Mouse (Mus musculus): ENCODE results near the gene Sdc3. TPM values are rescaled to one million over a fixed set of nuclear protein-coding genes. Genes with fewer than 3 reads are reported as not detected.

Gene Sdc3
- 100 to 1,000 TPM; 205 to 421 TPM for total RNA-seq (2021)
- long read RNA-seq, experiment 1, full-length matches to known transcripts, result 114 of 226 reads
- long read RNA-seq, experiment 1, partial matches to known transcripts, result 17 of 226 reads
- long read RNA-seq, experiment 1, other reads (novel, unspliced or antisense), result 95 of 226 reads
- long read RNA-seq, experiment 2, full-length matches to known transcripts, result 24 of 565 reads
- long read RNA-seq, experiment 2, partial matches to known transcripts, result 16 of 565 reads
- long read RNA-seq, experiment 2, other reads (novel, unspliced or antisense), result 525 of 565 reads

DNA sequence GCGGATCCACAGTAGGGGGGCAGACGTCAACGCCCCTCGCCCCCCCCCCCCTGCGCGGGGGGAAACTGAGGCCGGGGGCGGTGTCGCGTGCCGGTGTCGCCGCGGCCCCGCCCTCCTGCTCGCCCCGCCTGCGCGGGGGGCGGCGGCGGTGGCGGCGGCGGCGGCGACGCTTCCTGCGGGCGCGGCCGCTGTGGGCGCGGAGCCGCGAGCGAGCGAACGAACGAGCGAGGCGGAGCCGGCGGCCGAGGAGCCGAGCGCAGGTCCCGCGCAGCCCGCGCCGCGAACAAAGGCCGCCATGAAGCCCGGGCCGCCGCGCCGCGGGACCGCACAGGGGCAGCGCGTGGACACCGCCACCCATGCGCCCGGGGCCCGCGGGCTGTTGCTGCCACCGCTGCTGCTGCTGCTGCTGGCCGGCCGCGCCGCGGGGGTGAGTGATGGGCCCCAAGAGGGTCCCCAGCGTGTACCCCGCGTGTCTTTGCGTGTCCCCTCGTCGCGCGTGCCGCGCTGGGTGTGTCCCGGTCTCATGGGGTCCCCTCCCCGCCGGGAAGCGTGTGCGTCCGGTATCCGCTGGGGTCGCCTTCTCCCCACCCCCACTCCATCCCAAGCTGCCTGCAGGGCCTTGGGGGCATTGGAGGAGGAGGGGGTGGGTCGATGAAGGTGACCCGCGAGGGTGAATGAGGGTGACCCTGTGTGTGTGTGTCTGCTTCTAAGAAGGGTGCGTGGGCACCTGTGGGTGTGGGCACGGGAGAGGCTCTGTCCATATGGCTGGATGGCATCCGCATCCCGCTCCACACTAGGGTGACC lies at the start of gene Sdc3:
Sdc3 (plus strand) TSS at position 162 of the 804 bp plus-strand sequence.
- peak; percentile 66 to 70 for DNase-seq (ENCODE audit: low spot score in 2 of 2)

DNA sequence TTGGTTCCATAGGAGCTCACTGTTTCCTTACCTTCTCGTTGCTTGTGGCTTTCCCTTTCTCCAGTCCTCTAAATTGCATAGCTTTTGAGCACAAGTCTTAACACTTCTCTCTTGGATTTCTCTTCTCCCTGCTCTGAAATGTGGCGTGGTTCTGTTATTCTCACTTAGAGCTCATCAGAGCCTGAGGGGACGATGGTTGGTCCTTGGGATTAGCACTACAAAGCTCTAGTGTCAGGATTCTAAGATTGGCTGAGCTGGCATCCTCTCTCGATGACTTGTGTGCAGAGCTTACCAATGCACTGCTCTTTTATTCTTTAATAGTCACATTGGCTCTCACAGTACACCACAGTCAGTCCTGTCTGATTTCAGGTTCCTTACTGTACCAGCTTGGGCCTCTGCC lies 48.3 kb upstream of the Sdc3 start:
- no peak for DNase-seq (ENCODE audit: low spot score in 2 of 2)

DNA sequence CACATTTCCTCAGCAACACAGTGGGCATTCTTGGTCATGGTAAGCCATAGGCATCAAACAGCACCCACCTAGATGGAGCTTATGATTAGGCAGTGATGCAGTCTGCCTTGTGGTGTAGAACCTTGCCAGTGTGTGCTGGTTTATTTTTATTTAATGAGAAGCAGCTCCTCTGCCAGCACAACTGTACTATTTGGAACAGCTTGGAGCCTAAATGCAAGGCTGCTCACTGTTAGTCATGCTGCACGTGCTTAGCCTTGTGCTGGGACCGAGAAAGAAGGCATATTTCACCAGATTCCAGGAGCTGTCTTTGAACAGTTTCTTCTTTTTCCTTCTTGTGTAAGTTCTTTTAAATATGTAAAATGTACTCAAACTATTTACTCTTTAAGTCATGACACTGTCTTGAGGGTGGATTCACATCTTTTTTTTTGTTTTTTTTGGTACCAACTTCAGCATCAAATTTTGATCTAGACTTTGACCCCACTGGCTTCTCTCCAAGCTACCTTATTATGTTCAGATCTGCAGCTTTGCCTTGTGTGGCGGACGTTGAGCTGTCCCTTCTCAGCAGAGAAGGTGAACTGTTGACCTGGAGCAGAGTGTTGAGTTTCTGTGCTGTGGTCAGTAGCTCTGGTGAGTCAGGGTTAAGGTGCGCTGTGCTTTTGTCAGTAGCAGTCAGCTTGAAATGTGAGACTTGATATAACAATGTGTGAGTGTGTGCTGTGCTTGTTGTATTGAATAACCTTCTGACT lies 46.6 kb upstream of the Sdc3 start:
- DNase-seq (ENCODE audit: low spot score in 2 of 2), result peak; percentile 37 to 46

DNA sequence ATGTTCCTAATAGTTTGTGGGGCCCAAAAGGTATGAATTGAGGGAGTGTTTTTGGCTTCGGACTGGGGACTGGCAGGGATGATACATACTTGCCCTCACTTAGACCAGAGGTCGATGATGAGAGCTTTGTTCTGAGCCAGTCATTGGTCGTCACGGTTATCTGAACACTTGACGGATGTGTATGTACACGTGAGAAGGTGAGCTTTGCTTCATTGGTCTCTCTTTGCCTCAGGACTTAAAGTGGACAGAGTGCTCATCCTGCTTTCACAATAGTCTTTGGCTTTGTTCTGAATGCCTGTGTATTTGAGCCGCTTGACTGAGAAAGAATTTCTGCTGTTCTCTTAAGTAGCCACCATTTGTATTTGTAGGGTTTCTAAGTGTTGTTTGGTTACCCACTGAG lies 42.8 kb upstream of the Sdc3 start:
- DNase-seq (ENCODE audit: low spot score in 2 of 2), result peak in 1 of 2 experiments; percentile 2

DNA sequence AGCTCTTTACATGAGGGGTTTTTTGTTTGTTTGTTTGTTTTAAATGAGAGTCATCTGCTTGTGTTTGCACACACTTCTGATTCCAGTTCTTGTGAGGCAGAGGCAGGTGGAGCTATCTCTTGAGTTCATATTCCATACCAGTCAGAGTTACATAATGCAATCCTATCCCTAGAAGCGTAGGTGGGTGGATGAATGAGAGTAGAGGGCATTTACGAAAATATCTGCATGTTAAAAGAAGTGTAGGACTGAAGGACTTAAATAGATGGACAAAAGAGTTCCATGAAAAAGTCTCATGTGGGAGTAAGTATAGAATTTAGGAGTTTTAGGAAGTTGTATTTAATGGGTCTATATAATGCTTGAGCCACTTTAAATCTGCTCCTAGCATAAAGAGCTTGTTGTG lies 40.4 kb upstream of the Sdc3 start:
- DNase-seq (ENCODE audit: low spot score in 2 of 2), result no peak

DNA sequence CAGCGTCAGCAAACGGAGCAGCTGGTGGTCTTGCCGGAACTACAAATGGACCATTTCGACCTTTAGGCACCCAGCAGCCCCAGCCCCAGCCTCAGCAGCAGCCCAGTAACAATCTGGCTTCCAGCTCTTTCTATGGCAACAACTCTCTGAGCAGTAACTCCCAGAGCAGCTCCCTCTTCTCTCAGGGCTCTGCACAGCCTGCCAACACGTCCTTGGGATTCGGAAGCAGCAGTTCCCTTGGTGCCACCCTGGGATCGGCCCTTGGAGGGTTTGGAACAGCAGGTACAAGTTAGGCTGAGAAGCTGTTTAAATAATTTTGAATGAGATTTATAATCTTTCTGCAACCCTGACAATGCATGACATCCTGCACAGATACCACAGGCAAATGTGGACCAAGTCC lies 39.7 kb upstream of the Sdc3 start:
- DNase-seq (ENCODE audit: low spot score in 2 of 2), result no peak

DNA sequence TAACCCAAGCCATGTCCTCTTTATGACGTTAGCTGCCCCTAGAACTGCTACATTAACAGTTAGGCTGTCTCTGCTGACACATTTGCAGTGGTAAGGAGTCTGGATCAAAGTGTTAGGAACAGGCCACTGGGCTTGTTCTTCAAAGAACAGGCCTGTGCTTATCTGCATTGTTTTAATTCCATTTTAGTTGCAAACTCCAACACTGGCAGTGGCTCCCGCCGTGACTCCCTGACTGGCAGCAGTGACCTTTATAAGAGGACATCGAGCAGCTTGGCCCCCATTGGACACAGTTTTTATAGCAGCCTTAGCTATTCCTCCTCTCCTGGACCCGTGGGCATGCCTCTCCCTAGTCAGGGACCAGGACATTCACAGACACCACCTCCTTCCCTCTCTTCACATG lies 38.6 kb upstream of the Sdc3 start:
- no peak for DNase-seq (ENCODE audit: low spot score in 2 of 2)

DNA sequence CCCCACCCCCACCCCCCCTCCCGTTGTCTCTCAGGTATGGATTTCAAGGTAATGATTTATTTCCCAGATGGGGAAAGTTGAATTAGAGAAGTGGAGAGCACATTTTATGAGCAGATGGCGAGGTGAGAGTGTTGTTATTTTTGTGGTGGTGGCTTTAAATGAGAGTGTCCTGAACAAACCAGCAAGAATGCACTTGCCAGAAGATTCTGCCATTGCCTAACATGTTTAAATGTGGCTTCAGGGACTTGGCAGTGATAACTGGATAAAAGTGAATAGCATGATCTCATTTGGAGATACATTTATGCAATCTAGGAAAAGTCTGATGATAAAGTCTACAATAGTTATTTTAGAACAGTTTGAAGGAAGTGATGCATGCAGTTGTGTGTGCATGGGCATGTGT lies 37.6 kb upstream of the Sdc3 start:
- no peak for DNase-seq (ENCODE audit: low spot score in 2 of 2)

DNA sequence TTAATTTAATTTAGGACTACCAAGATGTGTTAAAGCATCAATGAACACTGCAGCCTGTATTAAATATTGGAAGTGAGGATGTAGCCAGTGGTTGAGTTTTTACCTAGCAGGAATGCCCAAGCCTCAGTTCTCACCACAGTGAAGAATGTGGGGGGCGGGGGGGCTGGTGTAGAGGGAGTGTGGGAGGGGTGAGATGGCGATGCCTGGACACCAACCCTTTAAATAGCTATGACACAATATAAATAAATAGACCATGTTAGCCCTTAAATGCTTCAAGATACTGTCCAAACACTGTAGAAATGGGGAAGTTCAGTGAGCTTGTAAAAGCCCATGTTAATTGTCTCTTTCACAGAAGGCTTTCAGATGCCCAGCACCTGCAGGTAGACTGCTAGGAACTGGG lies 32.5 kb upstream of the Sdc3 start:
- DNase-seq (ENCODE audit: low spot score in 2 of 2), result no peak

DNA sequence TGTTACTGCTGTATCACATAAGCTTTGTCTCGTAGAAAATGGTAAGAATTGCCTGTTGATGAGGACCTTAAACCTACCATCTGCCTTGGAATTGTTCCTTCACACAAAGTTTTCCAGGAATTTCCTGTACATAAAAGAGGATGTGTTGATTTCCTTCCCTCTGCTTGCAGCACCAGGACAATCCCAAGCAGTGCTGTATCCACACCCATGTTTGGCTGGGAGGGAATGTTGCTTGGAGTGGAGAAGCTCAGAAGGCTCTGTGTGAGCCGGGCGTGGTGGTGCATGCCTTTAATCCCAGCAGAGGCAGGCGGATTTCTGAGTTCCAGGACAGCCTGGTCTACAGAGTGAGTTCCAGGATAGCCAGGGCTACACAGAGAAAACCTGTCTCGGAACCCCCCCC lies 30.5 kb upstream of the Sdc3 start:
- DNase-seq (ENCODE audit: low spot score in 2 of 2), result no peak

DNA sequence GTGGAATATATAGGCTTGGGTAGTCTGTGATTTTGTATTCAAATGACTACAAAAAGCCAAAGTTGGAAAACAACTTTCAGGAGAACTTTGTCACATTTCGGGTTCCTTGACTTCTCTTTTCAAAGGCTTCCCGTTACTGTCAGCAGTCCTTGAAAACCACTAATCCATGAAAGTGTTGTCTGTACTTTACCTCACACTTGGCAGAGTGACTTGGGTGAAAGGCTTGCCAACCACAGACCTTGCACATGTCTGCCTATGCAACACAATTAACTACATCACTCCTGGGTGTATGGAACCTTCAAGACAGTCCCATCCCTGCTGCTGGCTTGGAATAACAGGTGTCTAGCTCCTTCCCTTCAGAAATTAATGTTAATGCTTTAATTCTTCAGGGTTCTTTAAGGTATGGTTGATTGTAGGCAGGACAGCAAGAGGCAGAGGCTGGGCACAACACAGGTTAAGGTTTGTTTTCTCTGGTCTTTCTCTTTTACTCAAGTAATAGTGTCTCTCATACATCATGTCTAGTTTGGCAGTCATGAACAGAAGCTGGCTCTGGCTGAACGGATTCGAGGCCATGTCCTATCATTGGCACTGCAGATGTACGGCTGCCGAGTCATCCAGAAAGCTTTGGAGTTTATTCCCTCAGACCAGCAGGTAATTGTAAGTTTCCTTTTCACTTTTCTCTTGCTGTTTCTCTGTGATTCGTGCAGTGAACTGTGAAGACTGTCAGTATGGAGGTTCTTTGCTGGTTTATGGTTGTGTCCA lies 26.8 kb upstream of the Sdc3 start:
- DNase-seq (ENCODE audit: low spot score in 2 of 2), result no peak

DNA sequence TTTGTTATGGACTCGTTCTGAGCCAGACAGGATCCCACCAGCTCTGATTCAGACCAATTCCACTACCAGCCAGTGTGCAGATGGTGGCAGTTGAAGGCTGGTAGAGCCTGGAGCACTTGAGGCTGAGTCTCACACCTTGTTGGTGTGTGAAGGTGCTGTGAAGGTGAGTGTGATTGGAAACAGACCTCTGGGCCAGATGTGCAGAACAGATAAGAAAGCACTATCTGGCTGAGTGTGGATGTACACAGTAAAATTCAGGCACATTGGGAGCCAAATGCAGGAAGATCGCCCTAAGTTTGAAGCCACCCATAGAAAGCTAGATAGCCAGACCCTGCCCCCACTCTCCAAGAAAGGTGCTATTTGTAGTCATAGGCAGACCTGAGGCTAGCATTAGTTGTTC lies 25.9 kb upstream of the Sdc3 start:
- DNase-seq (ENCODE audit: low spot score in 2 of 2), result no peak

DNA sequence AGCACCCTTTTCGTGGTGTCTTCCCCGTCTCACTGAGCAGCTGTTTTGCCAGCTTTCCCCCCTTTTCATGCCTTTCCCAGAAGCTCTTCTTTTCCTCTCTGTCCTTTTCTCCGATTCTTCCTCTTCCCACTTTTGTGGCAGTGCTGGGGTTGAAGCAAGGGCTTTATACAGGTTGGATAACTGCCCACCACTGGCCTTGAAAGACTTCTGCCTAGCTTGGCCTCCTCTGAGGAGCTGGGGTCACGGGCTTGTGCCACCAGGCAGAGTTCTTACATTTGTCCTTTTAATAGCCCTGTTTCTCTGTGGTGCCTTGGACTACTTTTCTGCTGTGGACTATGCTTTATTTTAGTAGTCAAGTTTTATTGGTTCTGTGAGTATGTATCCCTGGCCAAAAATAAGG lies 25.4 kb upstream of the Sdc3 start:
- peak in 1 of 2 experiments; percentile 29 for DNase-seq (ENCODE audit: low spot score in 2 of 2)

DNA sequence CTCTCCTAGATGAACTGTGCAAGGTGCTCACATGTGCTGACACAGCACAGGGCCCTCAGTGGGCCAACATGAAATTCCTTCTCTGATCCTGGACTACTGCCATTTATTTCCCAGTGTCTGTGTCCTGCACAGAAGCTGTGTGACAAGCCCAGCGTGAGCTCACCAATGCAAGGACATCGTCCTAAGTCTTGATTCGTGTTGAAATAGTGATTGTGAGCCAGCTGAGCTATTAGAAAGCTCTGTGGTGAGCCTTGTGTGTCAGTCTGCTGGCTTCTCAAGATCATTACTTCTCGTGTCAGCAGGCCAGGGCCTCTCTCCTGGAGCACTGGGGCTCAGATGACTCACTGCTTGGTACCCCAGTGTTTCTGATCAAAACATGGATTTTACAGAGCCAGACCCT lies 18.4 kb upstream of the Sdc3 start:
- DNase-seq (ENCODE audit: low spot score in 2 of 2), result no peak

DNA sequence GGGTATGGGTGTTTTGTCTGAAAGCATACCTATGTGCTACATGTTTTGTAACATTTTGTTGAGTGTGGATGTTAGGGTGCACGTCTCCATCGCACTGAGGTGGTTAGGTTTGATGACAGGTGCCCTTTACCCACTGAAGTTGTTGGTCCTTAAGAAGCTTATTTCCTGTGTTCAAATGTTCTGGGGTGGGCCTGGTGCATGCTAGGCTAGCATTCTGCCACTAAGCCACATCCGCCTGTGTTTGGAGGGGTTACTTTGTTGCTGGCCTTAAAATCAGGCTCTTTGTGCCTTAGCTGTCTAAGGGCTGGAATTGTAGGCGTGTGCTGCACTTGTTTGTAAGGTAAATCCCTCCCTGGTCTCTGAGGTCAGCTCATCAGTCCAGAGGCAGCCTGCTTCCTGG lies 17.5 kb upstream of the Sdc3 start:
- DNase-seq (ENCODE audit: low spot score in 2 of 2), result no peak

DNA sequence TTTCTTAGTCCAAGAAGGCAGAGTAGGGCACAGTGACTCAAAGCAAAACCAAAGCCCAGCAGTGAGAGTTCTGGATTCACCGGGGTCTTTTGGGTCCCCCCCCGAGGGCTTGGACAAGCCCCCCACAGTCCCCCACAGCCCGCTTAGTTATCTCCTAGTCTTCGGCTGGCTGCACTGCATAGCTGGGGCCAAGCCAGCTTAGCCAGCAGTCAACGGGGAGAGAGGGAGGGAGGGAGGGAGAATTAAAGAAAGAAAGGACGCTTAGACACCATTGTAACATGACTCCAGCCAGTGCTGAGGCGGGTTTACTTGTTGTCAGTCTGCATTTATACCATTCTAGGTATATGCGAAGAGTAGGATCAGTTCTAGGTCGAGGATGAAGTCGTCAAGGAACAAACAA lies 14.7 kb upstream of the Sdc3 start:
- DNase-seq (ENCODE audit: low spot score in 2 of 2), result no peak

DNA sequence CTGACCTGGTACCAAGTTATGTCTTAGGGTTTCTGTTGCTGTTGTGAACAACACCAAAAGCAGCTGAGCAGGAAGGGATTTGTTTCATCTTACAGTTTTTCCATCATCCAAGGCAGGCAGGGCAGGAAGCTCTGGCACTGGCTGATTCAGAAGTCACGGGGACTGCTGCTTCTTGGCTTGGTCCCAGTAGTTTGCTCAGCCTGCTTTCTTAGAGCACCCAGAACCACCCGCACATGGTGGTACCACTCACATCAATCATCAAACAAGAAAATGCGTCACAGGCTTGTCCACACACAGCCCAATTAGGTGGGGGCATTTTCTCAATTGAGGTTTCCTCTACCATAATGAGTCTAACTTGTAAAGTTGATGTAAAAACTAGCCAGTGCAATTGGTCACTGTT lies 13.3 kb upstream of the Sdc3 start:
- DNase-seq (ENCODE audit: low spot score in 2 of 2), result no peak

DNA sequence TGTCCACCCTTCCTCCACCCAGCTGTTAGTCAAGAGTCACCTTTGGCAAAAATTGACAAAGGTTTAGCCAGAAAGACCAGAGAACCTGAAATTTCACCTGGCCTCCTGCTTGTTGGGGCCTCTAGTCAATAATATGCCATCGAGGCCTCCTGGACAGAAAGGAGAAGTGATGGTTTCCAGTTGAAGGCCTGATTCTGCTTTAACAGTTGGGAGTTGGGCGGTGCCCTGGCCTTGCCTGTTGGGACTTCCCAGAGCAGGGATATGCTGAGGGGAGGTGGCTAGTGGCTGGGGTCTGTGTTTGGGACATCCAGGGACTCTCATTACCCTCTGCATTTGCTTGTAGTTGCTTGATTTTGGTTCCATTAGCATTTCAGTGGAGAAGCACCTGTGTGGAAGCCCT lies 9.8 kb upstream of the Sdc3 start:
- no peak for DNase-seq (ENCODE audit: low spot score in 2 of 2)

DNA sequence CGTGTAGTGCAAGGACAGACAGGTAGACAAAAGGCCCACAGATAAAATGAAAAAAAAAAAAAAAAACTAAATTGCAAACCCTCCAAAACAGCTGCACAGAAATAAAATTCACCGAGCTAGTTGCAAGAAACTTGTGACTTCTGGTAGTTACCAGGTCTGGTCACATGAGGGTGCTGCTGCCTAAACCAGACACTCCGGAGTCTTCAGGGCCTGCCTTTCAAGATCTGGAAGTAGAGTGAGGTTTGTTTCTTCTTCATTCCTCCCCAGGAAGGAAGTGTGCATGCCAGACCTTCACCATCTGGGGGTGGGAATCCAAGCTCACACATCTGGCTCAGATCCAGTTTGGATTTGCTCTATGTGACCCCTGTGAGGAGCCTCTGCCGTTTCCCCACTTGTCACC lies 7.6 kb upstream of the Sdc3 start:
- DNase-seq (ENCODE audit: low spot score in 2 of 2), result no peak

DNA sequence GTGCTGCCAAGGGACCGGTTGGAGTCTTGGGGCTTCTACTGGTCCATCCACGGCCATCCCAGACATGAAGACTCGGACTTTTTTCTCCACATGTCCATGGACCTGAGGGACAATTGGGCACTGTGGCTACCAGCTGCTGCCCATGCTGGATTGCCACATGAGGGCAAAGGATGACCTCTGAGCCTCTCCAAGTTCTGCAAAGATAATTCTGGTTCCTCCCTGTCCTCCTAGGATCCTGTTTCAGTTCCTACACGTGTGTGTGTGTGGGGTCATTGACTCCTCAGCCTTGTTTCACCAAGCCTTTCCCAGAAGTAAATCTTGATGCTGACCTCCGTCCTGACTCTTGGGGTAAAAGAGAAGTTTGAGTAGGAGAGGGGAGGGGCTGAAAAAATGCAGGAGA lies 4.8 kb upstream of the Sdc3 start:
- DNase-seq (ENCODE audit: low spot score in 2 of 2), result no peak

DNA sequence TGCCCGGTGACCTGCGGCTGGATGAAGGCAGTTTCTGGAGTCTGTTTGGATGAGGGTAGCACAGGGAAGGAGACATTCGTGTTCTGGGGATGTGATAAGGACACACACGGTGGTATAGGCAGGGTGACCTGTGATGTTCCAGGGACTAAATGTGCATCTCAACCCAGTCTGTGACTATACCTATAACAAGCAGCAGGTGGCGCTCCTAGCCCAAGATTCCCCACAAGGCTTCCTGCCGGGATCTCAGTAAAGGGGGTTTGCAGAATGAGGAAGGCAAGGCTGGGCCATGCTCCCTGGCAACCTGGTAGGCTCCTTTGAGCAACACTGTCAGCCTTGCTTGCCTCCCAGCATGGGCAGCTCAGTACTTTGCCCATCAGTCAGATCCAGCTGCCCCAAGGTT lies 2.2 kb upstream of the Sdc3 start:
- DNase-seq (ENCODE audit: low spot score in 2 of 2), result peak; percentile 88 to 91
